Mouse (Mus musculus) large intestine, adult 2 months (tissue): ENCODE measurements around the gene 9130008F23Rik. TPM values are rescaled to one million over a fixed set of nuclear protein-coding genes. Genes with fewer than 3 reads are reported as not detected.
A peak's percentile ranks its signal among the peaks of the same experiment; 100 is the strongest.

Source experiments
- DNase-seq: peaks from one replicate; pipeline ENCODE4 v3.0.0-alpha.2; 2012; ENCODE audit warnings: low read depth, low spot score
- WGBS: fragments of 180-500 bp; shearing (Covaris S2); methylation state at CpG from one replicate; pipeline ENCODE4 v1.1.7; 2018; 5-methylcytosine and 5-hydroxymethylcytosine counted together
- polyA plus RNA-seq: library from polyadenylated mRNA; depleted of rRNA; stranded (reverse); fragments of >200 nt; gene quantifications from 2 replicates; pipeline ENCODE4 v1.2.3, GENCODE M21; 2012; rRNA removed

Gene 9130008F23Rik
- 9.9 and 14.8 TPM in 2 replicates for polyA plus RNA-seq

DNA sequence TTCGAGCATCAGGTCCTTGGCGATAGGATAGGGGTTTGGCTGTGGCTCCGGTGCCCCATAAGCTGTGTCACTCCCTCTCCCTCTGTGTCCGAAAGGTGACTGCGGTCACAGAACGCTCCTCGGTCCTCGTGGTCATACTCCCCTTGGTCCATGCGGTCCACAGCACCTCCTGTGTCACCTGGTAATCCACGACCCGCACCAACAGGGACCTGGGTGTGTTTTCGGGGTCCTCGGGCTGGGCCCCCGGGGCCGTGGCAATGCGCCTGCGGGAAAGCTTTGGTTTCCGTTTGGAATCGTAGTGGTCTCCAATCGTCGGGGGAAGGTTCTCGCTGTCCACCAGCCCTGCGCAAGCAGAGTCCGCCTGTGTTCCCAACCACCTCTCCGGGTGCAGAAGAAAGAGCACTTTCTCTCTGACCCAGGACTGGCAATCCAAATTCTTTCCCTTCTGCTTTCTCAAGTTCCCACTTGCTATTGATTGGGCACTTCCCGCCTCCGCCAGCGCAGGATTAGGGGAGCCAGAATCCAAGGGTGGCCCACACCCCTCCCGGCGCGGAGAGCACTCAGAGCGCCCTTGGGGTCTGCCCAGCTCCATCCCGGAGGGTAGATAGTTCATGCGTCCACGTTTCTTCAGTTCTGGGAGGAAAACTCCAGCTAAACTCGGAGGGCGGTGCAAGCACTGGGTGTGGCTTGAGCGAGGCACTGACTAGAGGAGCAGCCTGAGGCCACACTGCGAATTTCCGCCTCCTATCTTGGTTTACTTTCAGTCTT is at the start of gene 9130008F23Rik:
9130008F23Rik (minus strand) TSS at position 636 of the 768 bp plus-strand sequence.
- no peak for DNase-seq
- under 1% methylated on average over 40 of the region's 40 CpGs for WGBS

DNA sequence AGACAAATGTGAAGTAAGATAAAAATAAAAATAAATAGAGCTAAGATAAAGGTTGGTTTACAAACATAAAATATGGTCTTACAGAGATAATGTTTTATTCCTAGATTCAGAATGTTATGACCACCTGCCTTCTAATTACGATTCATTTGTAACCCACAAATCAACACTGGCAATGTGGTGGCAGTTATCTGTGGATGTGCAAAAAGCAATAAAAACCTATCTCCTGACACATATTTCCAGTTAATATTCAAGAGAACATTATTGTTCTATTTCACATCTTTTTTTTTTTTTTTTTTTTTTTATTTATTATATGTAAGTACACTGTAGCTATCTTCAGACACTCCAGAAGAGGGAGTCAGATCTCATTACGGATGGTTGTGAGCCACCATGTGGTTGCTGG is 35.1 kb upstream of the 9130008F23Rik start:
- DNase-seq: no peak
- WGBS: 76% methylated on average over 2 of the region's 2 CpGs

DNA sequence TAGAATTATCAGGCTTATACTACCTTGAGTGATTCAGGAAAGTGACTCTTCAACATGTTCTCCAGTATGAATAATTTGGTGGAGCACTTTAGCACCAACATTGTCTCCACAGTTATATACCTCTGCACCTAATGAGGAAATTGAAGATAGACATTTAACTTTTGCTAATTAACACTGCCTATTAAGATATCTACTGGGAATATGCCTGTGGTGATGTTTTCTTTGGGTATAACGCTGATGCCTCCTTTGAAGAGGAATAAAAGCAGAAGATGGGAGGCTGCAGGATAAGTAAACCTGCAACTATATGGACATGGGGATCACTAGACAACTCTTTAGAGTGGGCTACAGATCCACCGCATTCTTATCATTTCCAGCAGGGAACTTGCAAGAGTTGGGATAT is 33.9 kb upstream of the 9130008F23Rik start, which contains the start of gene Glyatl3:
Glyatl3 (minus strand) TSS at position 101 of the 400 bp plus-strand sequence.
- DNase-seq: no peak
- 92% methylated on average over 2 of the region's 2 CpGs for WGBS

DNA sequence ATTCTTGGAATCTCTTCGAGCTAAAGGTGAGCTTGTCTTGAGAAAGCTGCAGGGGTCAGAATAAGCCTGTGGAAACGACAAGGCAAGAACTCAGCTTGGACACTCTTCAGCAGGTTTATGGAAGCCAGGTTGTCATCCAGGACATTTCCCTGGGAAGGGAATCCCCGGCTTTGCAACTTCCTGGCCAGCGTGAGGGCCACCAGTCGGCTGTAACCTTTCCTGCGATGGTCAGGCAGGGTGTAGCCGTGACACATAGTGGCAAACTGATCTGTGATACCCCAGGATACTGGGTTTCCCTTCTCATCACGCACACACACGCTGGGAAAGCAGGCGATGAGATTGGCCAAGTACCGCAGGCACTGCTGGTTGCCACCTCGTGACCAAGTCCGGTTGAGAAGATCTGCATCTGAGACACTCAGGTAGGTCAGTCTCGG is 24.4 kb upstream of the 9130008F23Rik start:
- 8% methylated on average over 13 of the region's 14 CpGs for WGBS
- no peak for DNase-seq

DNA sequence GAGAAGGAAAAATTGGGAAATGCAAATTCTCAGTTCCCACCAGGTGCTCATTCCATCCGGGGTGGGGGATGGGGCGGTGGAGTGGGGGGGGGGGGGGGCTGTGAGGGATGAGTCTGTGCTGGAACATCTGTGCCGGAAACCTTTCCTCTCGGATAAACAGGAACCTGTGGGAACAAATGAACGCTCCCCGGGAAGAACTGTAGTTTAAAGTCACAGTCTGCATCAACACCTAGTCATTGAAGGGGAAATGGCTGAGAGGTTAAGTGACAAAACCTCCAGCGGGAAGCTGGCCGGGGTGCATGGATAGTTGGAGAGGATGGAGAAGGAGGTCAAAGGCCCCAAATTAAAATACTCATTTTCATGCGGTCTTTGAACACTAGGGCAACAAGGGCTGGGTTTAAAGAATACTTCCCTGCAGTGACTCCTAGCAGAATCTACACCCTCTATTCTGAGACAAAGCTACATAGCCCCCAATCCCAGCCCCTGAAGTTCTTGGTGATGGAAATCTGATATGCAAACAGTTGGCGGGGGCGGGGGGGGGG is 23.8 kb upstream of the 9130008F23Rik start:
- no peak for DNase-seq
- WGBS: 34% methylated on average over 11 of the region's 11 CpGs

DNA sequence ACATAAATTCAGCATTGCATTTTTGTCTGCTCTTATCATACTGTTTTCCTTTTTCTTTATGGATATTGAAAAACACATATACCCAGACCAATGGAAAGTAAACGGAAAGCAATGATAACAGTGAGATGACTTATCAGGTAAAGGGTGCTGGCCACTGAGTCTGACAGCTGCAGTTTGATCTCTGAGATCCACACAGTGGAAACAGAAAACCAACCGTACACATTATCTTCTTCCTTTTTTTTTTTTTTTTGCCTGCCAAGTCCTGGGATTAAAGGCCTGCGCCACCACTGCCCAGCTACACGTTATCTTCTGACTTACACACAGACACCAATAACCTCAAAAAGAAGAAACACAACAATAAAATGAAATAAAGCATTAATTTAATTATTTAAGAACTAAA is 23.0 kb upstream of the 9130008F23Rik start:
- DNase-seq: no peak
- WGBS: 65% methylated on average over 4 of the region's 4 CpGs

DNA sequence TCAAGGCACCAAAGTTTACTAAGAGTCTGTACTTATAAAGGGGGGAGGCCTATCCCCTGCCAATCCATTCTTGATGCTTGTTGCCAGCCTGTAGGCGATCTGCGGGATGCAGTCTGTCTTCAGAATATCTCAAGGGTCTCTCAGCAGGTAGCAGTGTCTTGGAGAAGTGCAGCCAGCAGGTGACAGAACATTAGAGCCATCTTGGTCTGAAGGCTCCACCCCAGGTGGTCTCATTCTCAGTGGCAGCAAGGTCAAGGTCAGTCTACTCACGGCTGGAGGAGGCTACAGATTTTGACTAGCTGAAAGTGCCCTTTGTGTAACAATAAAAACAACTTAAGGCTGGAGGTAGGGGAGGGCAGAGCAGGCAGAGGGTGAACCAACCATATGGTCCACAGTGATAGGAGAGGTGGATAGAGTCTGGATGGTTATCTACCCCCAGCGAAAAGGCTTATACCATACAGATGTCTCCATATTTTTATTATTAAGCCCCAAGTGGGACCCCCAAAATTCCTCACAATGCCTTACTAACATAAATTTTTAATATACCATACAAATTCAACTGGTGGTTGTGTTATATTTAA is 19.5 kb upstream of the 9130008F23Rik start:
- WGBS: 65% methylated on average over 4 of the region's 4 CpGs
- DNase-seq: no peak

DNA sequence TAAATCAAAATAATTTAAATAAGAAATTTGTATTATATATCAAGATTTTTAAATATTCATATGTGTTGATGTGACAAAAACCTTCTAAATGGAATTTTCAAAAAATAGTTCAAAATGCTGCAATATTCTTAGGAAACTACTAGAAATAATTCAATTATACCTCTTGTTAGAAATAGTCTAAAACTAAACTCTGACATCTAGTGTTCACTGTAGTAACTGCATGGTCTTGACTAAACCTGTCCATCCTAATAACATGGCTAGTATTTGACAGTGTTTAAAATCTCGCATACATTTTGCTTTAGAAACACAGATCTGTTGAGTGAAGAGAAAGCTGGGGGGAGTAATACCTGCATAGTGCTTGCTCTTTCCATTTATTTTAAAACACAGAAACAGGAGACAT is 16.5 kb upstream of the 9130008F23Rik start:
- no peak for DNase-seq
- WGBS: 54% methylated on average over 1 of the region's 1 CpGs

DNA sequence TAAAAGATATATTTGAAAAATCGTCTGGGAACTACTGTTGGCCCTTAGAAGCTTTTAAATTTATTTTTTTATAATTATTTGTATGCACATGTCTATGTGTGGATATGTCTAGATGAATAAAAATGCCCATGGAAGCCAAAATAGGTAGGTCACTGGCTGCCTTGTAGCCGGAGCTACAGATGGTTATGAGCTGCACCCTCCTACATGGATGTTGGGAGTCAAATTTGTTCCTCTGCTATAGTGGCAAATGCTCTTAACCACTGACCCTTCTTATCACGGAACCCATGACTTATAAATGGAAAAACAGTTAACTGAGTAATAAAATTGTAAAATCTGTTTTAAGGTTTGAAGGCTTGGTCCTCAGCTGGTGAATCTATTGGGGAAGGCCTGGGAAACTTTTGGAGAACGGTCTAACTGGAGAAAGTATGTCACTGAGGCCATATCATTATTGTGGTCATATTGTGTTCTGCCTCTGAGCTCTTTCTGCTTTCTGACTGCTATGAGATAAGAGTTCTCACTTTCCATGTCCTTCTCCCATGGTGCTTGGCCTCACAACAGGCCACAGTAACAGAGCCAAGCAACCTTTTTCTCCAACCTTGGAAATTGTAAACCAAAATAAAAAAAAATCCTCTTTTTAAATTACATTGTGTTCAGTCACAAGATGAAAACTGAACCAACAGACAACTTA is 7.6 kb upstream of the 9130008F23Rik start:
- DNase-seq: no peak
- 79% methylated on average over 4 of the region's 4 CpGs for WGBS

DNA sequence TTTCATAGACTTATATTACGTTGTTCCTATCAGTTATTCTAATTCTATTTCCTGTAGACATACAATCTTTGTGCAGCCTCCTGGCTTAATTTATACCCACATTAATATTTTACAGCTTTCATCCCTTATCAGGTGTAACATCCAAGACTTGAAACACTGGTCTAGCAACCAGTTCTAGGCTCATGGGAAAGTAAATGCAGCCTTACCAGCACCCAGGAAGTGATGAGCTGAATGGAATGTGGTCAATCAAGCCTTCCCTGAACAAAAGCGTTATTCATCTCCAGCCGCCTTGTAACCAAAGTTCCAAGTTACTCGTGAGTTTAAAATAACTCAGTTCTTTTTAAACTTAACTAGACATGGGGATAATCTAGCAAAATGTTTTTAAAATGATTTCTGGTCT is 4.8 kb upstream of the 9130008F23Rik start:
- 29% methylated on average over 4 of the region's 4 CpGs for WGBS

DNA sequence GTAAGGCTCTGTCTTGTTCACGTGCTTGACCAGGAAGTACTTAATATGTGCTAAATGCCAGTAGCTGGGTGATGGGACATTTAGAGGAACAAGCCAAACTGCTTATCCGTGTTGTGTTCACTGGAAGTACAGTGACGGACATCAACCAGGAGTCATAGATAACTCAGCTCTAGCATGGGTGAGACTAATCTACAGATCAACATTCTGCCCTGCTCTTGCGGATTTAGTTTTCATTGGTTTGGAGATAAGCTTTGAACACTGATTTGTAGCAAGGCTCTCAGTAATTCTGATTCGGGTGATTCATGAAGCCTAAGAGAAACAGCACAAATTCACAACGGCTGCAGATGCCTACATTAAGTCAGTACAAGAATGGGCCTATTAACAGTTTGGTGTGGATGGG is 1.8 kb upstream of the 9130008F23Rik start:
- WGBS: 93% methylated on average over 6 of the region's 6 CpGs

More for the DNA sequence above, 4.8 kb upstream of the 9130008F23Rik start:
- DNase-seq: no peak

DNA sequence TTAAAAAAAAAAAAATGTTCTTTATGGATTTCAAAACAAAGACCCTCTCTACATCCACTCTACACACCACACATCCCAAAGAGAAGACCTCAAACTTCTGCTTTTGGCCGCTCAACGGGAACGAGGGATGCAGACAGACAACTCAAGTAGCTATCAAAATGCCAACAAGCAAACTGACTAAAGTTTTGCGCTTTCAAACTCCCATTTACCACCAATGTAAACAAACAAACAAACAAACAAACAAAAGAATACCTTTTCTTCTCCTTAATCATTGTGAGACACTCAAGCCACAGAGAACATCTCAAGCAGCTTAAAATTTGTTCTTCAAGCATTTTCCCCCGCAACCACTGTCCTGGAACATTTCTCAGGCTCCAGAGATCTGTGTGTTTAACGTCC is 833 bp downstream of the 9130008F23Rik start:
- 10% methylated on average over 6 of the region's 6 CpGs for WGBS
- no peak for DNase-seq

More for the DNA sequence above, 1.8 kb upstream of the 9130008F23Rik start:
- DNase-seq: no peak

DNA sequence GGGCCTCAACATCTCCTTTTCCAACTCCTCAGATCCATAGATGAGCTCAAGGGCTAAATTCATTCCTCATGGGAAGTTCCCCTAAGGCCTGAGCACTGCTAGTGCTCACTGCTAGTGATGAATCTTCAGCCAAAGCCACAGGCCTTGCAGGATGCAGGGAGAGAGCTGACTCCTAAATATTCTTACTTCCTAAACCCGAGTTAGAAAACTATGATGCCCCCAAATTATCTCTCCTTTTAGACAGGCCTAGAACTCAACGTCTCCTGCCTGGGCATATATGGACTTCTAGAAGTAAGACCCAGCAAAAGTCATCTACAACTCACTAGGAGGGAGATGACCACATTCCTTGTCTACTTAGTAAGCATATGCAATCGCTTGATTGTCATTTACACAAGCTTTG is 2.6 kb downstream of the 9130008F23Rik start:
- WGBS: 16% methylated on average over 3 of the region's 3 CpGs
- DNase-seq: no peak

DNA sequence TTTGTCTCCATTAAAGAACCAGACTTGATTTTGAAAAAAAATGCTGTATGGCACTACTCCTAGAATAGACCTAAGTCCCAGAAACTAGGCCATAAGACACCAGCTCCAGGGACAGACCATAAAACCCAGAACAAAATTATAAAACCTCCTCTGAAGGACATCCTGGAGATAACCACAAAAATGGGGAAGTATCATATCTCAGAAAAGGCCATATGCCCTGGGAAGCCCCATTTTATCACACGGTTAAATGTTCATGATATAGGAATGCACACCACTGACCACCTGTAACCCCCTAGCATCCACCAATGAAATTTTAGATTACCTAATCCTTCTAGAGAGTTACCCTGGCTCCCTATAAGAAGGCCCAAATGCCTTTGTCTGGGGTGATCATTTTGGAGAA is 4.8 kb downstream of the 9130008F23Rik start:
- WGBS: 51% methylated on average over 1 of the region's 1 CpGs
- DNase-seq: no peak

DNA sequence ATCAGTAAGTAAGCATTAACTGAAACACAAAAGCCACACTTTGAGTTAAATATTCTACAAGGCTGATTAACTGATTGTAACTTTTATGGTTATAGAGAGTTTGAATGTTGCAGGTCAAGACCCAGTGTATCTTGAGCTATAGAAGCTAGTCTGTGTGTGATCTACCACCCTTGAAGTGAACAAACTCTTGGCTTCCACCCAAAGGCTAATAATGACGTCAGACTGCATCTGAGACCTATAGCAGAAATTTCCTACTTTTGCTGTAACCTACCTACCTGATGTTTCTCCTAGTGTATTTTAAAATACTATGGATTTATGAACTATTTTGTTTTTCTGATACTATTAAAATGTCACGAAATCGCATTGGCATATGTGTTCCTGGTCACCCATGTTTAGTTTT is 5.7 kb downstream of the 9130008F23Rik start:
- 71% methylated on average over 3 of the region's 3 CpGs for WGBS
- DNase-seq: no peak

DNA sequence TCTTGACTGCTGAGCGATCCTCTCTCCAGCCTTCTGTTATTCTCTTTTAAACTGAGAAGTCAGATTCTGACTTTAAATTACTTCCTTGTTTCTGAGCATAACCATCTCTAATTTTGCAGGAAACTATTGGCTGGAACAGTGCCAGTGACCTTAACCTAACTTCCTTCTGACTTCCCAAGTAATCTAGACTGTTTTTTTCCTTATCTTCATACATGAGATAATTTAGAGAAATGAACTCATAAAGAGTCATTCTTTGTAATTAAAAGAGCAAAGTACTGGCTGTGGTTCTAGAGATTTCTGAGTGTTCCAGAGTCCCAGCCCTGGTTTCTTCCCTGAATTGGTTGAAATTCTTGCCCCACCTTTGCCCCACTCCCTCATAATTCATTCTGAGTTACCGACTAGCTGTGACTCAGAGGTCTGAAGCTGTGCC is 6.8 kb downstream of the 9130008F23Rik start:
- peak; percentile 91 for DNase-seq
- 14% methylated on average over 2 of the region's 2 CpGs for WGBS

DNA sequence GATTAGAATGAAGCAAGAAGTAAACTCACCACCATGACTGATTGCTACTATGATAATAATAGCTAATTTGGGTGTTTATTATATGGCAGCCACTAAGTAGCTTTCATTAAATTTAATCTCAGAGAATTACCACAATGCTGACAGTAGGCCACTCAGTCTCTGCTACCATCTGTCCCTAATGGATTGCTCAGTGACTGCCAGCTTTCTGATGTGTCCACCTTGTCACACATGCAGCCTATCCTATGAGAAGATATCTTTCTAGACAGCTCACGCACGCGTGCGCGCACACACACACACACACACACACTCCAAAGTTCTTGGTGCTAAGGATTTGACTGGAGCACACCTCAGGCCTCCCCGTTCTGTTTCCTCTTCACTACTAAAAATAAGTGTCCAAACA is 7.7 kb downstream of the 9130008F23Rik start:
- no peak for DNase-seq
- 94% methylated on average over 6 of the region's 6 CpGs for WGBS

DNA sequence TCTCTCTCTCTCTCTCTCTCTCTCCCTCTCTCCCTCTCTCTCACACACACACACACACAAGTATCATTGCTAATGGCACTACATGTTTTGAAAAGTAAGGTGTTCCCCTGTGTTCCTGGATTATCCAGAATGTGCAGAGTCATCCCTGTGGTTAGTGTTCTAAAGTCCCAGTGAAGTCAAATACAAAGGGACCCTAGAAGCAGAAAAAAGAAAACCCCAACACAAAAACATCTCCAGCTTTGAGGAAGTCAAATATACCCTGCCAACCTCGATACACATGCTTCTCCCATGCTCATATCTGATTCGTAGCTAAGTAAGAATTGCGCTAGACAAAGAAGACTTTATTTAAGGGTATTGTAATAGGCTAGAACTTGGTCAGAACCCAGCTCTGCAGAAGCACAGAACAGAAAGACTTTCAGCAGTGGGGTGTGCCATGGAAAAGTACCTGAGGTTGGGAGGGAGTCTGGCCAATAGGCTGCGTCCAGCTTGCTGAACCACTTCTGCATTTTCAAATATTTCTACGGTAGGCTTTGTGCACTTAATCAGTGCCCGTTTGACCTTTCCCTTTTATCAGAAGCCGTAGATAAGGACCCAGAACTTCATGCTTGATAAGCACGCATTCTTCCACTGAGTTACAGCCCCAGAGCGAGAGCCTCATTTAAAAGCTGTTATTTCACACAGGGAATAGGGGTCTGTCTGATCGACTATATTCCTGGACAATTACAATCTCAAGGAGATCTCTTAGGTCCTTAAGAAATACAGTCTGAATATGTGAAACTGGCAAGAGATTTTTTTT is 11.2 kb downstream of the 9130008F23Rik start:
- DNase-seq: no peak
- WGBS: 22% methylated on average over 10 of the region's 10 CpGs

DNA sequence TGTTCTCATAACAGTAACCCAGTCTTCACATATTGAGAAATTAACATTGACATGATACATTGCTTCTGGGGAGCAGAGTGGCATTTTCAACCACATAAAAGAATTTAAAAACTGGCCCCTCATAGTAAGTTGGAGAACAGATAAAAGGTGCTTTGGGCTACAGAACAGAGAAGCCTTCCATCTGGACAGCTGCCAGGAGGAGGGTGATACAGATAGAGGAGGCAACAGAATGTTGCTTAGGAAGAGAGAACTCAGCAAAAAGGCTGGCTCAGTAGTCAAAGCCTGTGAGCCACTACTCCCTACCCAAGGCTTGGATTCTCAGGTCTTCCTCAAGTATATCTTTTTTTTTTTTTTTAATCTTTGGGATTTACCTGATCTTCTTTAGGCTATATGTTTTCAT is 25.3 kb downstream of the 9130008F23Rik start:
- DNase-seq: no peak

DNA sequence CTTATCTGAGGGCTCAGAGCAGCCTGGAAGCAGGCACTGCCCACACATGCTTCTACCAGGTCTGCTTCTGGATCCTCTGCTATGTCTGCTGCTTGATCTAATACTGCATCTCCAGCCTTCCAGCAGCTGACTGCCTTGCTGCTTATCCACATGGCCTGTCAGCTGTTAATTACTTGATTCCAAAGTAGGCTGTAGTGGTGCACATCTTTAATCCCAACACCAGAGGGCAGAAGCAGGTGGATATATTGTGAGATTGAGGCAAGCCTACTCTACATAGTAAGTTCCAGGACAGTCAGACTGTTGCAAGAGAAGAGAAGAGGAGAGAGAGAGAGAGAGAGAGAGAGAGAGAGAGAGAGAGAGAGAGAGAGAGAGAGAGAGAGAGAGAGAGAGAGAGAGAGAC is 43.1 kb downstream of the 9130008F23Rik start:
- DNase-seq: peak; percentile 24
